ENCODE assay signal across 8 mouse cellular contexts in genomic region chr1:98002561-98003425, GRCm38 (mm10).
A peak's percentile ranks its signal among the peaks of the same experiment; 100 is the strongest.
DNase-seq lines count a peak whose midpoint lies in the region; ATAC-seq lines count a peak whose summit lies in the region.

No protein-coding gene starts in this region.

- H3K36me3 ChIP-seq in hindbrain, embryonic 15.5 days: no peaks in the 10 kb centered on the region
- no peaks in the 10 kb centered on the region for H3K36me3 ChIP-seq in hindbrain, embryonic 12.5 days
- no peaks in the 10 kb centered on the region for H3K36me3 ChIP-seq in midbrain, embryonic 16.5 days (ENCODE audit: control insufficient read depth, insufficient read depth, low read length)

- peak; percentile 68 for DNase-seq in adrenal gland, postnatal 25 days
- DNase-seq in heart, adult 8-10 months (ENCODE audit: low spot score): peak; percentile 70
- DNase-seq in layer of hippocampus, adult 9-11 months: peak; percentile 74
- no peak for DNase-seq in retina, embryonic 14.5 days (ENCODE audit: low spot score)

- no peaks in the 10 kb centered on the region for H3K9me3 ChIP-seq in hindbrain, embryonic 15.5 days
- H3K9me3 ChIP-seq in hindbrain, embryonic 12.5 days (replicated peaks): no peaks in the 10 kb centered on the region
- no peaks in the 10 kb centered on the region for H3K9me3 ChIP-seq in midbrain, embryonic 16.5 days (replicated peaks; ENCODE audit: control insufficient read depth, low read length, poor library complexity, severe bottlenecking)

- peak overlapping the region; percentile 53 for H3K27ac ChIP-seq in hindbrain, embryonic 15.5 days (replicated peaks)
- no peak overlapping the region for H3K27ac ChIP-seq in hindbrain, embryonic 12.5 days
- peak overlapping the region; percentile 58; the same call in 1 of the 2 replicates for H3K27ac ChIP-seq in midbrain, embryonic 16.5 days (ENCODE audit: low read length)

- peaks cover 9% of the 10 kb centered on the region for H3K4me1 ChIP-seq in hindbrain, embryonic 15.5 days (replicated peaks)
- H3K4me1 ChIP-seq in hindbrain, embryonic 12.5 days: no peaks in the 10 kb centered on the region
- peaks cover 10% of the 10 kb centered on the region for H3K4me1 ChIP-seq in midbrain, embryonic 16.5 days (ENCODE audit: control insufficient read depth, insufficient read depth, low read length)

- ATAC-seq in hindbrain, embryonic 15.5 days (ENCODE audit: low FRiP score, low read depth): peak; percentile 76; the same call in 1 of the 2 replicates
- ATAC-seq in hindbrain, embryonic 12.5 days (ENCODE audit: low FRiP score): no peak
- ATAC-seq in midbrain, embryonic 16.5 days: peak; percentile 71; the same call in 1 of the 2 replicates
- ATAC-seq in inflammation-experienced regulatory T-cells, adult 6 months: no peak

- H3K27me3 ChIP-seq in hindbrain, embryonic 15.5 days: no peaks in the 10 kb centered on the region
- no peaks in the 10 kb centered on the region for H3K27me3 ChIP-seq in hindbrain, embryonic 12.5 days
- H3K27me3 ChIP-seq in midbrain, embryonic 16.5 days (ENCODE audit: control insufficient read depth, insufficient read depth, low read depth, low read length): no peaks in the 10 kb centered on the region

- no peak overlapping the region for H3K9ac ChIP-seq in hindbrain, embryonic 15.5 days
- H3K9ac ChIP-seq in hindbrain, embryonic 12.5 days: no peak overlapping the region
- no peak overlapping the region for H3K9ac ChIP-seq in midbrain, embryonic 16.5 days (ENCODE audit: low read depth, low read length)

- no peak overlapping the region for H3K4me3 ChIP-seq in hindbrain, embryonic 15.5 days
- no peak overlapping the region for H3K4me3 ChIP-seq in hindbrain, embryonic 12.5 days
- no peak overlapping the region for H3K4me3 ChIP-seq in midbrain, embryonic 16.5 days (ENCODE audit: low read depth, low read length)

- no peak overlapping the region for H3K4me2 ChIP-seq in hindbrain, embryonic 15.5 days
- no peak overlapping the region for H3K4me2 ChIP-seq in hindbrain, embryonic 12.5 days (replicated peaks)
- H3K4me2 ChIP-seq in midbrain, embryonic 16.5 days (ENCODE audit: low read length): no peak overlapping the region

- 65% methylated on average over 7 of the region's 7 CpGs for WGBS in hindbrain, embryonic 15.5 days
- WGBS in hindbrain, embryonic 12.5 days: 81% methylated on average over 7 of the region's 7 CpGs
- WGBS in midbrain, embryonic 16.5 days: 48% methylated on average over 7 of the region's 7 CpGs

Comparison
In these comparisons a context has a peak if more than half of its experiments do, and no peak if none do; other contexts are left out.
1. ATAC-seq: peak in hindbrain, embryonic 15.5 days (single experiment) and midbrain, embryonic 16.5 days (single experiment); none in hindbrain, embryonic 12.5 days (single experiment) and inflammation-experienced regulatory T-cells, adult 6 months (single experiment).